Mouse (Mus musculus): Measurements from ENCODE around the gene Ripor3. TPM values are rescaled to one million over a fixed set of nuclear protein-coding genes. Genes with fewer than 3 reads are reported as not detected.
A peak's percentile ranks its signal among the peaks of the same experiment; 100 is the strongest.
"Not testable (repeated sequence)": the region's sequence is repeated elsewhere in the genome, so short reads cannot be mapped to it uniquely, and the experiment has no call there.

Ripor3 gene
- polyA plus RNA-seq (2016; fragmentation: Nextera tagmentation; extraction: Ambion mirVana): 0.57 and 0.71 TPM in 2 replicates

- Histone ChIP-seq H3K27ac (peak within 1 kb of the TSS; percentile 50; the same call in 1 of the 2 replicates), H3K27me3 (ENCODE audit: insufficient read depth, poor library complexity, severe bottlenecking) (no peaks in the 10 kb centered on the region), H3K4me1 (replicated peaks) (peaks cover 55% of the 10 kb centered on the region), H3K9me3 (no peaks in the 10 kb centered on the region), H3K4me3 (no peak within 1 kb of the TSS), H3K36me3 (no peaks in the 10 kb centered on the region)
- peak; percentile 75 for DNase-seq (ENCODE audit: low spot score)
- WGBS: 38% methylated on average over 9 of the region's 9 CpGs
Measured at GRCm38 (mm10) chr2:168009936-168010668, at the start of gene Ripor3. Gene Ripor3 (minus strand): TSS chr2:168010618.

GRCm38 (mm10) chr2:168059200-168059790 lies 48.9 kb upstream of the Ripor3 start:
- Histone ChIP-seq H3K27me3 (ENCODE audit: insufficient read depth, poor library complexity, severe bottlenecking) (peaks cover 5% of the 10 kb centered on the region), H3K27ac (no peak overlapping the region), H3K4me3 (no peak overlapping the region), H3K4me1 (replicated peaks) (peaks cover 20% of the 10 kb centered on the region), H3K36me3 (no peaks in the 10 kb centered on the region), H3K9me3 (no peaks in the 10 kb centered on the region)
- 79% methylated on average over 6 of the region's 6 CpGs for WGBS
- no peak for DNase-seq (ENCODE audit: low spot score)

- Histone ChIP-seq H3K4me3 (no peak overlapping the region), H3K4me1 (replicated peaks) (peaks cover 20% of the 10 kb centered on the region), H3K27ac (no peak overlapping the region), H3K27me3 (ENCODE audit: insufficient read depth, poor library complexity, severe bottlenecking) (peaks cover 5% of the 10 kb centered on the region), H3K9me3 (no peaks in the 10 kb centered on the region), H3K36me3 (no peaks in the 10 kb centered on the region)
- DNase-seq (ENCODE audit: low spot score): no peak
- 26% methylated on average over 13 of the region's 13 CpGs for WGBS
Measured at GRCm38 (mm10) chr2:168058488-168059199, 48.2 kb upstream of the Ripor3 start.

GRCm38 (mm10) chr2:168057876-168058275 lies 47.5 kb upstream of the Ripor3 start:
- H3K4me1 ChIP-seq (replicated peaks): peaks cover 20% of the 10 kb centered on the region
- H3K27ac ChIP-seq; H3K4me3 ChIP-seq; H3K9me3 ChIP-seq; DNase-seq (ENCODE audit: low spot score); H3K27me3 ChIP-seq (ENCODE audit: insufficient read depth, poor library complexity, severe bottlenecking); H3K36me3 ChIP-seq: not testable (repeated sequence)
- 66% methylated on average over 2 of the region's 2 CpGs for WGBS

- no peak overlapping the region for H3K4me3 ChIP-seq
- peaks cover 20% of the 10 kb centered on the region for H3K4me1 ChIP-seq (replicated peaks)
- DNase-seq (ENCODE audit: low spot score): no peak
- H3K27me3 ChIP-seq (ENCODE audit: insufficient read depth, poor library complexity, severe bottlenecking): peaks cover 15% of the 10 kb centered on the region
- no peaks in the 10 kb centered on the region for H3K36me3 ChIP-seq
- 53% methylated on average over 8 of the region's 8 CpGs for WGBS
- no peaks in the 10 kb centered on the region for H3K9me3 ChIP-seq
- no peak overlapping the region; the same call in 1 of the 2 replicates for H3K27ac ChIP-seq
Measured at GRCm38 (mm10) chr2:168056666-168056933, 46.2 kb upstream of the Ripor3 start.

GRCm38 (mm10) chr2:168055910-168056665 lies 45.7 kb upstream of the Ripor3 start:
- DNase-seq (ENCODE audit: low spot score): no peak
- peak overlapping the region; percentile 23; the same call in 1 of the 2 replicates for H3K27ac ChIP-seq
- H3K27me3 ChIP-seq (ENCODE audit: insufficient read depth, poor library complexity, severe bottlenecking): peaks cover 20% of the 10 kb centered on the region
- 39% methylated on average over 14 of the region's 14 CpGs for WGBS
- H3K9me3 ChIP-seq: no peaks in the 10 kb centered on the region
- no peak overlapping the region for H3K4me3 ChIP-seq
- H3K4me1 ChIP-seq (replicated peaks): peaks cover 20% of the 10 kb centered on the region
- H3K36me3 ChIP-seq: no peaks in the 10 kb centered on the region

GRCm38 (mm10) chr2:168054142-168054541 lies 43.7 kb upstream of the Ripor3 start:
- peaks cover 40% of the 10 kb centered on the region for H3K27me3 ChIP-seq (ENCODE audit: insufficient read depth, poor library complexity, severe bottlenecking)
- no peak overlapping the region for H3K4me3 ChIP-seq
- no peaks in the 10 kb centered on the region for H3K9me3 ChIP-seq
- H3K4me1 ChIP-seq (replicated peaks): peaks cover 37% of the 10 kb centered on the region
- no peak overlapping the region for H3K27ac ChIP-seq
- no peaks in the 10 kb centered on the region for H3K36me3 ChIP-seq
- 87% methylated on average over 11 of the region's 11 CpGs for WGBS
- DNase-seq (ENCODE audit: low spot score): no peak

GRCm38 (mm10) chr2:168052689-168053088 lies 42.3 kb upstream of the Ripor3 start:
- Histone ChIP-seq H3K27ac (no peak overlapping the region), H3K36me3 (no peaks in the 10 kb centered on the region), H3K27me3 (ENCODE audit: insufficient read depth, poor library complexity, severe bottlenecking) (peaks cover 53% of the 10 kb centered on the region), H3K9me3 (no peaks in the 10 kb centered on the region), H3K4me3 (no peak overlapping the region), H3K4me1 (replicated peaks) (peaks cover 35% of the 10 kb centered on the region)
- DNase-seq (ENCODE audit: low spot score): peak; percentile 63
- WGBS: 21% methylated on average over 2 of the region's 2 CpGs

- H3K4me1 ChIP-seq (replicated peaks): peaks cover 35% of the 10 kb centered on the region
- DNase-seq (ENCODE audit: low spot score): no peak
- peaks cover 59% of the 10 kb centered on the region for H3K27me3 ChIP-seq (ENCODE audit: insufficient read depth, poor library complexity, severe bottlenecking)
- WGBS: 94% methylated on average over 1 of the region's 1 CpGs
- no peak overlapping the region for H3K27ac ChIP-seq
- no peaks in the 10 kb centered on the region for H3K9me3 ChIP-seq
- H3K36me3 ChIP-seq: no peaks in the 10 kb centered on the region
- no peak overlapping the region for H3K4me3 ChIP-seq
Measured at GRCm38 (mm10) chr2:168052156-168052555, 41.7 kb upstream of the Ripor3 start.

GRCm38 (mm10) chr2:168050000-168050942 lies 39.9 kb upstream of the Ripor3 start:
- Histone ChIP-seq H3K27ac (peak overlapping the region; percentile 82), H3K36me3 (no peaks in the 10 kb centered on the region), H3K27me3 (ENCODE audit: insufficient read depth, poor library complexity, severe bottlenecking) (peaks cover 54% of the 10 kb centered on the region), H3K4me1 (replicated peaks) (peaks cover 28% of the 10 kb centered on the region), H3K4me3 (peak overlapping the region; percentile 64), H3K9me3 (0 out of 2 replicates have a peak, but pooled peaks cover 2% of the 10 kb centered on the region)
- peak; percentile 61 for DNase-seq (ENCODE audit: low spot score)
- under 1% methylated on average over 56 of the region's 56 CpGs for whole genome bisulfite sequencing

GRCm38 (mm10) chr2:168049002-168049635 lies 38.7 kb upstream of the Ripor3 start:
- H3K4me3 ChIP-seq: peak overlapping the region; percentile 64
- H3K9me3 ChIP-seq: 0 out of 2 replicates have a peak, but pooled peaks cover 2% of the 10 kb centered on the region
- H3K27ac ChIP-seq: 0 out of 2 replicates have a peak overlapping the region, but pooled peaks have one; percentile 23
- peaks cover 37% of the 10 kb centered on the region for H3K4me1 ChIP-seq (replicated peaks)
- 9% methylated on average over 16 of the region's 16 CpGs for WGBS
- no peaks in the 10 kb centered on the region for H3K36me3 ChIP-seq
- no peak for DNase-seq (ENCODE audit: low spot score)
- H3K27me3 ChIP-seq (ENCODE audit: insufficient read depth, poor library complexity, severe bottlenecking): peaks cover 54% of the 10 kb centered on the region

Measured in hindbrain, embryonic 10.5 days (tissue).